Mouse (Mus musculus) left cerebral cortex, postnatal 36 days (tissue): ENCODE data around the gene D13Ertd608e. TPM values are rescaled to one million over a fixed set of nuclear protein-coding genes. Genes with fewer than 3 reads are reported as not detected.
"Not testable (repeated sequence)": the region's sequence is repeated elsewhere in the genome, so short reads cannot be mapped to it uniquely, and the experiment has no call there.

ENCODE experiments used
- DNase-seq, 2 experiments: peaks; one replicate each; pipeline ENCODE4 v3.0.0; 2021 to 2022; ENCODE audit warnings: low spot score in 2 of 2, mixed read lengths in 1 of 2
- intact Hi-C: fragments of 180-260 bp; cut with DNase I; formaldehyde crosslinking; loops from one replicate; pipeline ENCODE4 v1.15.1; 2025
- total RNA-seq, 2 experiments: library from RNA; stranded (reverse); gene quantifications; 2 replicates each; pipeline ENCODE4 v1.2.3; 2021

The D13Ertd608e gene
- total RNA-seq, result not detected

DNA sequence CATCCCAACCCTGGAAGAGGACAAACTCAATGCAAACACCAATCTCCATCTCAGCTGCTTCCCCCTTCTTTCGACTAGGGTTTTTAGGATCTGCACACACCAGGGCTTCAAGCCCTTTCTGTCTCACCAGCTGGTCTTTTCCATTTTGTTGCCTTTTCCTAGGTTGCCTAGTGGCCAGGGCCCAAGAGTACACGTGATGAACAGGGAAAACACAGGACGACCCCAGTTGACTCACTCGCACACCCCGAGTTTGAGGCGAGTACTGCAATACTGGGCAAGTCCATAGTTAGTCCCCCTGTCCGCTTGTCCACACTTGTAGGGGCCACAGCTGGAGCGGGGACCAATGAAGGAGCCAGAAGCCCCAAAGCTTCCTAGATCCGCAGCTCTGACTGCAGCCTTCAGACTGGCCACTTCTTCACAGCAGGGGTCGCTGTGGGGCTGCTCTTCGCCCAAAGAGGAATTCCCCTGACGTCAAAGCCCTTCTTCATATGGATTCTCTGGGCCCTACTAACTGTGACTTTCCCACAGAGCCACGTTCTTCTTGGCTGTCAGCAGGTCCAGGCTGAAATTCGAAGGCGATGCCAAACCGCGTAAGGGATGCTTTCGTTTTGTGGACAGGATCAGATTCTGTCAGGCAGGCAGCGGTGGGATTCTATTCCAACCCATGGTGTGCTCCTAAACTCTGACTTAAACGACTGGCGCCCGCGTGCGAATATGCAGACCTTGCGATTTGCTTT, at the start of gene D13Ertd608e:
Gene D13Ertd608e (plus strand): TSS at position 687 of the 737 bp plus-strand sequence.
- peak in 1 of 2 experiments; percentile 6 for DNase-seq

DNA sequence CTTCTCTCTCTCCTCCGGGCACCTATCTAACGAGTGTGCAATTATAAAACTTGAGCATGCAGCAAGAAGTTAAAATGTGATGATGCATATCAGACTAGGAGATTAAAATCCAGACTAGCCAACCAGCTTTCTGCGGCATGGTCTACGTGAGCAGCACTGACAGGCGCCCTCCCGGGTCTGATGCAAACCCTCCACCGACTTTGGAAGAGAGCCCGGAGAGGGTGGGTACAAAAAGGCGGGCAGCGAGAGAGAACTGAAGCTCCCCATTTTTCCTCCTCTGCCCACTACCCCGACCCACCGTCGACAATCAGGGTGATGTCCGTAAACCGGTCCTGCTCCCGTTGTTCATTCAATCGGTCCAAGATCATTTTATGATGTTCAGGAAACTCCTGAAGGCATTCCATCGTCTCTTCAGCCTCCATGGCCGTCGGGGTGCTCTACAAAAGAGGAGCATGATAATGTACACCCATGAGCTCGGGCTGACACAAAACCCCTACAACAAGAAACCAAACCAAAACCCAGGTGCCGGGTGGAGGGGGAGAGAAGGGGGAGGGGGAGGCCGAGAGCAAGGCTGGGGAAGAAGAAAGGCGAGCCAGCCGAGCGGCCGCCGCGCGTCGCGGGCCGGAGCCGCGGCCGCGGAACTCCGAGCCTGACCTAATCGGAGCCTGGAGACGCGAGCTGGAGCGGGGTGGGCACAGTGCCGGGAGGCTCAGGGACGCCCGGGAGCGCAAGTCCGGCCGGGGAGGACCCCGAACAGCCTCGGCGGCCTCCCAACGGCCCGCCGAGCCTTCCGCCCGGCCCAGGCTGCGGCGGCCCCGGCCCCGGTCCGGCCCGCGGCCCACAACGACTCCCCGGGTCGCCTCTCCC, 45.7 kb upstream of the D13Ertd608e start:
- intact Hi-C loops, result loop anchor here (2.0 to 5.0 kb wide), 3 partner anchors 35 to 148 kb away; partner anchors contain the start of genes Hmgcs1 and Nim1k
- peak; percentile 64 to 67 for DNase-seq

More for the DNA sequence above, at the start of gene D13Ertd608e:
- intact Hi-C loops, result not testable (repeated sequence)

DNA sequence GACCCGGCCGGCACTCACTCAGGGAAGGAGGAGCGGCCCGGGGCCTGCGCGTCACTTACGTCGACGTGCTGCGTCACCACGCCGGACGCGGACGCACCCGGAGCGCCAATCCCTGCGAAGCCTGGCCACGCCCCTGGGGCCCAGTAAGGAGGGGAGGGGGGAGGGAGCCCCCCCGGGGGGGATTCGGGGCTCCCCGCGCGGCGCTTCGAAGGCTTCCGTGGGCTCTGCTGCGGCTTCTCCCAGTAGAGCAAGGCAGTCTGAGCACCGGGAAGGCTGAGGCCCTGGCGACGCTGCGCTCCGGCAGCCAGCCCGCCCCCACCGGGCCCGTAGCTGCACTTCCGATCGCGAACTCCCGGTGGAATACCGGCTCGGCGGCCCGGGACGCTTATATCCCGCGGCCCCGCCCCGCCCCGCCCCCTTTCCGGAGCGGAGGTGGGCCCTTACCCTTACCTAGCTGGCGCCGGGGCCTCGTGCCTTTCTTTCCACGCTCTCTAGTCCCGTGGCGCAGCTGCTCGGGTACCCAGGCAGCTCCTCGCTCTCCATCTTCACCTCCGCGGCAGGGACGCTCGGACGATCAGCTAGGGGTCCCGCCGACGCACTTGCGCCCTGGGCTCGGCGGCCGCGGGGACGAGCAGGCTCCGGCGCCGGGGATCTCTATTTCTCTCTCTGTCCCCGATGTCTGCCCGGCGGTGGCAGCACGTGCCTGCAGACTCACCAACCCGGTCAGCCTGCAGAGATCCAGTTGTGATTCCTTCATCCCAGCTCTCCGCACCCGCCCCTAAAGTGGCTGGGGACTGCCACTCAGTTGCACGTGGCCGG, 44.8 kb upstream of the D13Ertd608e start, which contains the start of gene Zfp131:
Gene Zfp131 (minus strand): TSS at position 129 of the 819 bp plus-strand sequence.
- intact Hi-C loops, result loop anchor here (2.0 to 5.0 kb wide), 3 partner anchors 36 to 149 kb away; partner anchors contain the start of genes Hmgcs1 and Nim1k
- peak; percentile 91 for DNase-seq

DNA sequence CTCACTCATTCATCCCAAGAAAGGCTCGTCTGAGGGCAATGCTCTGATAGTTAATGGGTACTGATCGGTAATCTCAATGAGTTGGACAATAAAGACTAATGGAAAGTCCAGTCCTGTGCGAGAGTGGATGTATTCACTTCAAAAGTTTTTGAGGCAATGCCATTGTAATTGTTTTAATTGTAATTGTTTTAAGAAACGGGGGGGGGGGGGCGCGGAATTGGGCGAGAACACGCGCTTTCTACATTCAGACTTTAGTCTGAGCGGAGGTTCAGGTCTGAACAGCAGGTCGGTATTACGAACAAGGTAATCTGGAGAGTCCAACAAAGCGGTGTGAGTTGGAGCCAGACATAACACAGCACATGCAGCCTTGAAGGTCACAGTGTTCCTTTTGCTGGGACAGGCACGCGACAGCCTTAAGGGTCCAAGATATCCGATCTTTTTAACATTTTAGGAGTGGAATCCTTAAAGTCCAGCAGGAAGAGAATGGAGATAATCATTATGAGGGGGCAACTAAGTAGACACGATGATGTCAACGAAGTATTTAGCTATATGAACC, 44.1 kb upstream of the D13Ertd608e start:
- intact Hi-C loops, result loop anchor here (2.0 to 5.0 kb wide), 3 partner anchors 37 to 149 kb away; partner anchors contain the start of genes Hmgcs1 and Nim1k
- no peak for DNase-seq

DNA sequence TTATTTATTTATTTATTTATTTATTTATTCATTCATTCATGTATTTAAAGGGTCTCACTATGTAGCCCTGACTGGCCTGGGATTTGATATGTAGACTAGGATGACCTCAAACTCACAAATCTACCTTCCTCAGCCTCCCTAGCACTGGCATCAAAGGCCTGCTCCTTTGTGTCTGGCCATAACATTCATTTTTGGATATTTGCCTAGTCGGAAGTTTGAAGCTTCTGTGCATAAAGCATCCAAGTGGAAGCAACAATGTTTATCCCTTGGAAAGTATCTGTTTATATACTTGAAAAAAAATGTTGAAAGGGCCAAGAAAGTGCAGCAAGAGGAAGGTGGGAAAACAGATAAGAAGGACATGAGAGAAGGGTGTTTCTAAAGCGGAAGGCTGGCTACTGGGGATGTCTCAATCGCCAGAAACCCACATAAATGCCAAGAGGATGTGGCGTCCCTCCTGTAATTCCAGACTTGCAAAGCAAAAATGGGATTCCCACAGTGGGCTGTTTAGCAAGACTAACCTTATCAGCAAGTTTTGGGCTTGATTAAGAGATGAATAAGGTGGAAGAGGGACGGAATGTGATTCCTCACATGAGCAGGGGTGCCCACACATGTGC, 42.9 kb upstream of the D13Ertd608e start:
- intact Hi-C loops, result loop anchor here (5.0 kb wide), 2 partner anchors 101 to 151 kb away; partner anchors contain the start of gene Hmgcs1
- DNase-seq, result no peak

DNA sequence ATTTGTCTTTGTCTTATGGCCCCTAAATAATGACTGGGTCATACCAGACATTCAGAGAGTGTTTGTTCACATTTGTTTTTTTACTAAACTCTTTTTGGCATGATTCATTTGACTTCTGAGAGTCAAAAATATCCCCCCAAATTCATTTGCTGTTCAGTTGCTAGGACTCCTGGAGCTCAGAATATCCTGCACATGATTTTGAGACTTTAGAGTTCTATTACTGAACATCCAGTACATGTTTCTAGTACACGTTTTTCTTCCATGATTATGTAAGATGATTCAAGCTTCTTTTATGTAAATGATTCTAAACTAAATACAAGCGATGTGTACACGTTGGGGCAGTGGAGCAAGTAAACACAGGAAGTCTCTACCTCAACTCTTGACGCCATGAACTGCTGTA, 38.1 kb upstream of the D13Ertd608e start:
- no peak for DNase-seq
- intact Hi-C loops, result no loop called here

DNA sequence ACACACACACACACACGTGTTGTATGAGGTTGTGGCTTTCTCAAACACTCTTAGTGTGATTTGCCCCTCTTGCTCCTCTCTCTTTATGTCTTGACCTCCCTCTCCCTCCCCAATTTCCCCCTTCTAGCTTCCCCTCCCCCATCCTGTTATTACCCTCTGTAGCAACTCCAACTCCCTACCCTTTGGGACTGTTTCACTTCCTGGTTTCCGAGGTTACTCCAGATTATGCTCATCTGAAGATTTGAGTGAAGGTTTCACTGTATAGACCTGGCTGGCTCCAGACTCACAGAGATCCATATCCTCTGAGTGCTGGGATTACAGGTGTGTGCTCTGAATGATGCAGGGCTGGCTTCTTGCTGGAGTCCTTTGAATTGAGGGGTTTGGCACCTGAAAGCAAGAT, 26.9 kb upstream of the D13Ertd608e start:
- no peak for DNase-seq
- intact Hi-C loops, result no loop called here

DNA sequence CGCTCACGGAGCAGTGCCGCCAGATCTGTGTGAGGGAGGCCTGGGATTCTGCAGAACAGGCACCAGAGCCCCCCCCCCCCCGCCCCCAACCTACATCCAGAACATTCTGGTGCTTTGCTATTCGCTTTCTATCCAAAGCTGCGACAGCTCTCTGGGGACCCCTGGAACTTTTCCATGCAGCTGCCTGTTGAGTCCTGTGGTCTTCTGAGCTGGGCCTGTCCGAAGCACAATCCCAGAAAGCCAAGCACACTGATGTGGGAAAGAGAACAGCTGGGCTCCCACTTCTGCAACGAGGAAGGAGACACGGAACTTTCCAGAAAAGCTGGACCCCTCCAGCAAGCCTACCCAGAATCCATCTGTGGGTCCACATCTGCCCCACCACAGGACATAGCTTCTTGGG, 25.8 kb upstream of the D13Ertd608e start:
- intact Hi-C loops, result no loop called here
- no peak for DNase-seq

DNA sequence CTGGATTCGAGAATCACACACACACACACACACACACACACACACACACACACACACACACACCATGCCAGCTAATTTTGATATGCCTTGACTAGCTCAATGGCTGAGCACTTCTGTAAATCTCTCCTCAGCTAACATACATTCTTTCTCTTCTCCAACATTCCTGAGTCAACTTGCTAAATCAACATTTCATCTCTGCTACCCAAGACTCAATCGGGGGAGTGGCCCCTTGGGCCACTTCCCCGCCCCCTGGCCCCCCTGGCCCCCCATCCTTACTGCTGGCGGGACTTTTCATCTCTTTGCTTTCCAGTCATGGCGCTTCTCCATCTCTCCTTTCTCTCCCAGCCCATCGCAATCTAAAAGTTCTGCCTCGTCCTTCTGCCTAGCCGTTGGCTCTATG, 19.0 kb upstream of the D13Ertd608e start:
- intact Hi-C loops, result no loop called here

DNA sequence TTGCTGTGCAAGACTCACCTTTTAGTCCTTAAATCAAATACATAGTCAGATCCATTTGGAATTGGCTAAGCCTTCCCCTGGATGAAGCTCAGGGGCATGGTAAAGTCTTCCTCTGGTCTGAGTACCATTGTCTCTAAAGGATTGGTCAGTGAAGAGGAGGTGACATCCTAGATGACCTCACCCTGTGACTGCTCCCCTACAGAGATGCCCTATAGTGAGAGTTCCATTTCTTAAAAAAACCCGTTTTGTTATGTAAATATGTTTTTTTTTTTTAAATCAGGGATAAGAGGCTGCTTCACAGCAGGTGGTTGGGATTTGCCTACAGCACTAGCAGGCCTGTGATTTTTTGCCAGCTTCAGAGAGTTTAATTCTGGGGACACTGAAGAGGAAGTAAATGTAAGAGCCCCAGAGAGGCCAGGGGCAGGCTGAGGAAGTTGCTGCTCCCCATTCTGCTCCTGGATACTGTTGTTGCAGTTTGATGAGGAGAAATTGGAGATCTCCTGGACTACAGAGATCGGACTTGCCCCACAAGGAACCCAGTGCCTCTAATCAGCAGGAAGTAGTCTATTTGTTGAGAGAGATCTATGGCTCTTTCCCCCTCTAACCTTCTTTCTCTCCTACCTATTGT, 18.1 kb upstream of the D13Ertd608e start:
- DNase-seq, result no peak
- intact Hi-C loops, result no loop called here

More for the DNA sequence above, 19.0 kb upstream of the D13Ertd608e start:
- no peak for DNase-seq

DNA sequence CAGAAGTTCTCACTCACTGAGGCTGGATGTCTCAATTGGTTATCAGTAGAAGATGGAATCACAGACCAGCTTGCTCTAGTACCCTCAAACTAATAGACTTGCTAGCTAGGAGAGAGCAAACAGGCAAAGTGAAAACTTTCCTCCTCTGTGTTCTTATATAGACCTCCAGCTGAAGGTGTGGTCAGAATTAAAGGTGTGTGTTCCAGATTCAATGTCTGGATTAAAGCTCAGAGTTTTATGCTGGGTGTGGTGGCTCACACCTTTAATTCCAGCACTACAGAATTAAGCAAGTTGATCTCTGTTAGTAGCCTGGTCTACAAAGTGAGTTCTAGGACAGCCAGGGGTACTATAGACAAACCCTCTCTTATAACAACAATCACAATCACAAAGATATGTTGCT, 5.7 kb upstream of the D13Ertd608e start, which contains the start of gene AF067063:
Gene AF067063 (minus strand): TSS at position 101 of the 400 bp plus-strand sequence.
- DNase-seq, intact Hi-C loops: not testable (repeated sequence)

DNA sequence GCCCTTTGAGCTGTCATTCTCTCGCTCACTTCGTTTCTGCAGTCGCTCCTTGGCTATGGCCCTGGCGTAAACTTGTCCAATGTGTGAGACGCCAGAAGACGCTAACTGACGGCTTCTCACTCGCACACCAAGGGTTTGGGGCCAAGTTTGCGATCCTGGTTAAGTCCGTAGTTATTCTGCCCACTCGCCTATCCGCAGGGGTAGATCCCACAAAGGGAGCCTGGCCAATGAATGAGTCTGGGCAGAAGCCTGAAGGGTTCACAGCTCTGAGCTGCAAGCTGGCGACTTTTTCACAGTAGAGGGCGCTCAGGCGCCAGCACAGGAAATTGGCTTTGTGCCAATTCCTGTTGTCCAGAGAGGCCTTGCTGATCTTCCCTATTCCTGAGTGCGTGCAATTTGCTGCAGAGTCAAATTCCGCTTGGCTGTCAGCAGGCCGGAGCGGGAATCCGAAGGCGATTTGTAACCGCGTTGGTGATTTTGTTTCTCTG, 562 bp downstream of the D13Ertd608e start:
- intact Hi-C loops, result not testable (repeated sequence)
- DNase-seq, result peak in 1 of 2 experiments; percentile 13

DNA sequence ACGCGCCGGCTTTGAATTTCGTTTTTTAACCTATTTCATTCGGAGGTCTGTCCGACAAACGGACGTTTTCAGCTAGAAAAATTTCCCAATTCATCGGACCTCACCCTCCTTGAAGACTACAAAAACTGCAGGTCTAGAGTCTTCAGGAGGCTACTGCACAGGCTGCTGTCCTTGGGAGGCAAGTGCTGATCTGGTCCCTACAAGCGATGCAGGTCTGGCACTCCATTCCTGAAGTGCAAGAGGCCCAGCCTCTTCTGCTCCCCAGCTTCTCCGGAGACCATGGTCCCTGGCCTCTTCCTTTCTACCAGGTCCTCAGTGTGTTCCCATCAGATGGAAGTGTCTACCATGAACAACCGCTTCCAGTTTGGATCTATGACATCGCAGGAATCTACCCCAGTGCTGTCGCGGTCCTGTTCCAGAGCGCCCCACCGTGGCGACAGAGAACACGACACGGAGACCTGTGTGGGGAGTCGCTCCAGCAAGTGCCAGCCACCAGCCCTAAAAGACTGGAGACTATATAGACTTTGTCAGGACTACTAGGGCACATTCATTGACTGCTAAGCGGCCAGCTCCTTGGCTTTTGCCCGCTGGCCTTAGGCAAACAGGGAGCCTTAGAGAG, 2.0 kb downstream of the D13Ertd608e start:
- intact Hi-C loops, result not testable (repeated sequence)

DNA sequence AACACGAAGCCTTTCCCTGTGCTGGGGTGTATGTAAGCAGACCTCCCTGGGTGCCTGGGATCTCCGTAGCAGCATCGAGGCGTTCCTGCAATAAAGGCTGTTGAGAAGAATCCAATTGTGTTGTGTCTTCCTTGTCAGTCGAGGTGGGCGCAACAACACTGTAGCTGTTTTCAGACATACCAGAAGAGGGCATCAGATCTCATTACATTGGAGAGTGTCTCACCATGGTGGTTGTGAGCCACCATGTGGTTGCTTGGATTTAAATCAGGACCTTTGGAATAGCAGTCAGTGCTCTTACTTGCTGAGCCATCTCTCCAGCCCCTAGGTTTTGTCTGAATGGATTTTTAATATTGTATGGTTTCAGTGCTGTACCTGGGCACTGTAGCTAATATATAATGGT, 4.2 kb downstream of the D13Ertd608e start:
- DNase-seq, intact Hi-C loops: not testable (repeated sequence)

More for the DNA sequence above, 2.0 kb downstream of the D13Ertd608e start:
- peak in 1 of 2 experiments; percentile 4 for DNase-seq

DNA sequence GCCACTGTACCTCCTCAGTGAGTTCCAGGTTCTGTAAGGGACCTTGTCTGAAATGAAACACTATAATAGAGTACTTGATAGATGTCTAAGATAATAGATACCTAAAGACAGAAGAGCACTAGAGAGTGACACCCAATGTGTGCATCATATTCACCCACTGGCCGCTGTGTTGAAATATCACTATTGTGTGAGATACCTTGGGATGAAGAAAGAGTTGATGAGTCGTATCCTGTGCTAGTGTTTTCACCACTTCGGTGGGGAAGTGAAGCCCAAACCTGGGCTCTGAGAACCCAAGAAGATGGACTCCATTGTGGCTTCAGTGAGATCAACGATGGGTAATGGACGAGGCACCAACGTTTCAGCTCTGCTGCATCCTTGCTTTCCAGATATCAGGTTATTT, 26.6 kb downstream of the D13Ertd608e start:
- DNase-seq, intact Hi-C loops: not testable (repeated sequence)

DNA sequence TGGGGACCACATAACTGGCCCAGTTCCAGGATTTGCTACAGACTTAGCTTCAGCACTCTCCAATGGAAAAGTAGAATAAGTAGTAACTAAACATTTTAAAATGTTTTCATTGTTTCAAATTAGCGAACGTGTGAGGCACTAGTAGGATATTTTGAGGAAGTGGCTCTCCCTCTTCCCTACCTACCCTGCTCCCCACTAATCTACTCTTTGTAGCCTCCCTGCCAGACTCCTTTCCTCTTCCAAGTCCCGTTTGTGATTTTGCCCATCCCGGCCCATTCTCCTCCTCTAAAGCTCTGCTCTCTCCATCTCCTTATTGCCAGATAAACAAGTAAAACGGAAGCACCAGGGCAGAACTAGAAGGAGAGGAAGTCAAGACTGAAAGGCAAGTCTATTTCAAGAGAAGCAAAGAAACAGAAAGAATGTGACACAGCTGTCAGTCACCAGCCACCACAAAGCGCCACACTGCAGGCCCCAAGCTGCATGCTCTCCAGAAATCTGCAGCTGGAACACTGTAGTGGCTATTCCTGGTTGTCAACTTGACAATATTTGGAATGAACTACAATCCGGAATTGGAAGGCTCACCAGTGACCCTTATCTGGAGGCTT, 28.7 kb downstream of the D13Ertd608e start:
- DNase-seq, intact Hi-C loops: not testable (repeated sequence)

DNA sequence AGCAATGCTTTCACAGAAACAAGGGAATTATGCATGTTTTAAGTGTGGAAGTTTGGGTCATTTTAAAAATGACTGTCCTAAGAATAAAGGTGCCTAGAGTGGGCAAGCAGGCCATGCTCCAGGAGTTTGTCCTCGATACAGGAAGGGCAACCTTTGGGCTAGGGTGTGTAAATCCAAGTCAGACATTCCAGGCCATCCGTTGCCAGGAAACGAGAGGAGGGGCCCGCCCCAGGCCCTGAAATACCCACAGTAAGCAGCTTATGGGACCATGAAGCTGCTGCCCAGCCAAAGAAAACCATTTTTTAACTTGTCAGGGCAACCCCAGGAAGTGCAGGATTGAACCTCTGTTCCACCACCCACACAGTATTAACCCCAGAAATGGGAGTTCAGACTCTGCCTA, 51.1 kb downstream of the D13Ertd608e start:
- intact Hi-C loops, DNase-seq: not testable (repeated sequence)
